Mouse (Mus musculus): ENCODE measurements at regions not wholly inside any gene's neighbourhood (a gene's known extent, or its start where the extent isn't known, plus 50 kb on each side); places are given as distances from the start of the nearest gene placed in this dataset.

DNA sequence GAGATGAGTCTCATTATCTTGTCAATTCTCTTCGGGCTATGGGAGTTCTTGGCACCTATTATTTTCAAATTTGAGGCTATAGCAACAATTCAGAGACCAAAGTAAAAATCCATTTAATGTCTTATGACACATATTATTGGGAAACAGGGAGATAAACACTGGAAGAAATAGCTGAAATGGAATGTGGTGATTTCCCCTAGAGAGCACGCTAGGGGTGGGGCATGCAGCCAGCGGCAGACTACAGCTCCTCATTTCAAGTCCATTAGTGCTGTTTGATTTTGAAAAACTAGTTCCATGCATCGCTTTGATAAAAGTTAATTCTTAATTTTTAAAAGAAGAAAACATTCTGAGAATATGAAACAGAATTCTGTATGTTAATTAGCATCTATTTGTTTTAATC lies 367.6 kb upstream of the Castor2 start:
- intact Hi-C loops (cut with DNase I), result no loop called here
- peak; percentile 4 to 6 for DNase-seq

DNA sequence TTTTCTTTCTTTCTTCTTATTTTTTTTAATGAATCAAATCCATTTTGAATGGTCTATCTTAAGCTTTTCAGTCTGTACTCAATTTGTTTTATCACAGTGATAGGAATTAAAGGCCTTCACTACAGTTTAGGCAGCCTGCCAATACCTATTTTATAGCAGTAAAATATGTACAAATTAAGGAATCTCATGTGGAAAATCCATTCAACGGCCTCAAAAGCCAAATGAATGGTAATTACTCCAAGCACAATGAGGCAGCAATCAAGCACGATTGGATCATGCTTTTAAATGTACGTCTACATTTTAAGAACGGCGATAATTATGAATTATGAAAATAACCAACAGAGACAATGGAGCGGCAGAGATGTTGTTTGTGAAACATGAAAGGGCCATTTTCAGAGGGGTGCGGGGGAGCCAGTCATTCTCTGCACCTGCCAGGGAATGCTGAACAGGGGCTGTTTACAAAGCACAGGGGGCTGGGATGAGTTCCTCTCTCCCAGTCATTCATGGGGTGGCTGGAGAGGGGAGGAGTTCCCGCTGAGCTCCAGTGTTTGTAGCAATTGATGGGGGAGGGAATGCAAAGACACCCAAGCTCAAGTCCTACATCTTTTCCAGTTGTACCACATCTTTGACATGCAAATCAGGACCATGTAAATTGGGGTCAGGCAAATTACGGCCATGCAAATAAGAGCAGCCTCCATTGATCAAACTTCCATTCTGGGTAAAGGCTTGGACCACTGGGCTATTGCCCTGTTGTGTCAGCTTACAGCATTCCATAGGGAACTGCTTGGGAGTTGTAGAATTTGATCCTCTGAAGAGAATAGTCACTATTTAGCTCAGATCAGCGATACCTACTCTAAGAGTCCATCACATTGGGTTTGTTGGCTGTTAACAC lies 381.1 kb upstream of the Castor2 start:
- intact Hi-C loops (cut with DNase I), result no loop called here
- DNase-seq, result no peak

DNA sequence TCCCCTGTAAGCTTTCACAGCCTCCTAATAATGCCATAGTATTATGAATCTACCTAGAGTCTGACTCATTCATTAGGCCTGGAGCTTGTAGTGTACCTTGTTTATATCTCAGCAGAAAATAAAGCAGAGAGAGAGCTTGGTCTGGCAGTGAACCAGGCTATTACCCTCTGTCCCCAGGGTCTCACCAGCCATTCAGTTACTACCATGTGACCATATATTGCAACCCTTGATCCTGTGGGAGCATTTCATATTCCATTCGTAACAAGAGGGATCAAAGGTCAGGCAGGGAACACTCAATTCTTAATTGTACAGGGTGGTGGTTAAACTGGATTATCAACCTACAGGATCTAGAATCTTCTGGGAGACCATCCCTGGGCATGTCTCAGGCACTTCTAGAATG lies 383.7 kb upstream of the Castor2 start:
- intact Hi-C loops (cut with DNase I), result no loop called here
- no peak for DNase-seq

DNA sequence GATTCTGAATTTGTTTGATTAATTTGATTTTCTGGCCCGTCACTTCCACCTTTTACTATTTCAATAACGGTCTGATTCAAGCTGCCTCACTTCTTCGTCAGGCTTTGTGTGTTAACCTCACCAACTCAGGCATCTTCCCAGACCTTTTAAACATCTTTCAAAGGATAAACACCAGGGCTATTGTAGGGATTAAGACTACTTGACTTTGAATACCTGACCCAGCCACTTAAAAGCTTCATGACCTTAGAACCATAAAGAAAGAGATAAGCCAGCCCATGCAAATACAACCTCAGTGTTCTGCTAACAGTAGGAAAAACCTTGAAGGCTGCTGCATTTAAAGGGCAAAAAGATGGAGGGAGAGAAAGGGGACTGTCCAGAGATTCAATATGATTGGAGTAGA lies 386.9 kb upstream of the Castor2 start:
- no peak for DNase-seq
- intact Hi-C loops (cut with DNase I), result no loop called here

DNA sequence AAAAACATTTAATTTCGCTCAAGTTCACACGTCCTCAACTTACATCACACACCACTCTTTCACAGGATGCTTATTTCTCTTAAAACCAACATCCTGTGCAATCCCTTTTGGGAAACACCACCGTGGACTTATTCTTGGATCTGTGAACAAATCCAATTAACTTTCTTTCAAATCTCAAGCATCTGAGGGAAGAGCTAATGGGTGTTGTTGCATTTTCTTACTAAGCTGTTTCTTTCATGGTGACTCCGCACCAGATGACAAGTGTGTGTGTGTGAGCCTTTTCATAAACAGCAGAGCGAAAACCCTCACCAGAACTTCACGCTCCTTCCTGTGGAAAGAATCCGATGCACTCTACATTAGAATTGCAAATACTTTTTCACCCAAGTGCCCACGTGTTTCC lies 390.6 kb upstream of the Castor2 start:
- DNase-seq, result no peak
- intact Hi-C loops (cut with DNase I), result no loop called here

DNA sequence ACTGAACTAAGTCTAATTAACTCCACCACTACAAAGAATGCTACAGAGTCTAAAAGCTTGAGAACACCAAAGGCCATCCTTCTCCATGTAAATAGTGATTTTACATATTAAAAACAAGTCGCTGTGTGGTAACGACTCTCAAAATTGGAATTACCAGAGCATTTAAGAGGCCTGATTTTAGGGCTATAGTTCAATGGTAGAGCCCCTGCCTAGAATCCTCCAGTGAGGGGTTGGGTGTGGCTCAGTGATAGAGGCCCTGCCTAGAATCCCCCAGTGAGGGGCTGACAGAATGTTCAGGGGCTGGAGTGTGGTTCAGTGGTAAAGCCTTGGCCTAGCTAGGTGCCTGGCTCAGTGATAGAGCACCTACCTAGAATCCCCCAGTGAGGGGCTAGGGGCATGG lies 413.3 kb upstream of the Castor2 start:
- no peak for DNase-seq
- intact Hi-C loops (cut with DNase I), result no loop called here

DNA sequence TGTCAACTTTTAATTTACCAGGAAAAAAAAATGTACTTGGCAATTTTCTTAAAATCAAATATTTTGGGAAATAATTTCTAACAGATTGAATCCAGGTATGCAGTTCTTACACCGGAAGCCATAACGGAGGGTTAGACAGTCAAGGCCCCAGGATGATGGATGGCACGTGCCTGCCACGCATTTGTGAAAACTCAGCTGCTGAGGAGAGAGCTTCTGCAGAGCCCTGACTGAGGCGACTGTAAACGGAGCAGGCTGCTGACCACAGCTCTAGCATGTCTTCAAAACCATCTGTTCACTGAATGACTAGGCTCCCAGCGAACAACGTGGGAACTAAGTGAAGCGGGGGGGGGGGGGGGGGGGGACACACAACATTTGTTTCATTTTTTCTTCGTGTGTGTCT lies 416.5 kb upstream of the Castor2 start:
- intact Hi-C loops (cut with DNase I), result no loop called here
- no peak for DNase-seq

DNA sequence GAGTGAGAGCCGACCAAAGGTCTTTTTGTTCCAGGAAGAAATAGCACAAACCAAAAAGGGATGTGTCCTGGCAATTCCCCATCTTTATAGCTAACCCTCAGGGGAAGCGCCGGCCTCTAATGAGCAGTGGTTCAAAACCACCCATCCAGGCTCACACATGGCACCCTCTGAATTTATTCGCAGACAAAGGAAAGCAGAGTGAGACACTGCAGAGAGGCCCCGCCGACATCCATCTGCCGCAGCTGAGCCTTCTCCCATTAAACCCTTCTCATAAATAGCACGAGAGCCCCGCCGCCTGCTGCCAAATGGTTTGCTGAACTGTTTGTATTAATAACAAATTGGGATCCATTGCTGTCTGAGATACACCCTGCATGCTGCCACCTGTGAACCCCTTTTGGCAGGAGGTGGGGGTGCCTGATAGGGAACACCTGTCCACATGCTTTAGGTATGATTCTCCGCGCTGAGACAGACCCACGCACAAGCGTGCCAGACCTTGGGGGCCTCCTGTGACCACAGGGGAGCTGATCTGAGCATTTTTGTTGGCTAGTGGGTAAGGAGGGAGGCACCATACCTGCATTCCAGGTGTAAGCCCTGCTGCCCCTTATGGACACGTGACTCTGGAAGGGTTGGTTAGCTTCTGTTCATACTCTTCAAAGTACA lies 422.6 kb upstream of the Castor2 start:
- DNase-seq, result no peak
- intact Hi-C loops (cut with DNase I), result no loop called here

DNA sequence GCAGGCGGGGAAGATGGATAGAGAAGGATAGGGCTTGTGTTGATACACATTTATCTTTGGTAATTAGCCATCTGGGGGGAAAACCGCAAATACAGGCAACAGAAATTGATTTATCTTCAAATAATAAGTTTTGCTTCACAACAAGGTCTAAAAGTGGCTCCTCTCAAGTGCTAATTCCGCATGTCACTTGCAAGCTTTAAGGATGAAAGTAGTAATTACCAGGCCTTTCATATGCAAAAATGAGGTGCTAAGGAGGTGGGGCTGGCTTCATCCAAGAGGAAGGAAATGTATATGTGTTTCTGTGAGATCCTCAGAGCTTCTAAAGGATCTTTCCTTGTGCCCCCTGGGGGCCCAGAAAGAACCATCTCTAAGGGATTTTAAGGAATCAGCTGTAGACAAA lies 423.9 kb upstream of the Castor2 start:
- intact Hi-C loops (cut with DNase I), result no loop called here
- DNase-seq, result no peak

DNA sequence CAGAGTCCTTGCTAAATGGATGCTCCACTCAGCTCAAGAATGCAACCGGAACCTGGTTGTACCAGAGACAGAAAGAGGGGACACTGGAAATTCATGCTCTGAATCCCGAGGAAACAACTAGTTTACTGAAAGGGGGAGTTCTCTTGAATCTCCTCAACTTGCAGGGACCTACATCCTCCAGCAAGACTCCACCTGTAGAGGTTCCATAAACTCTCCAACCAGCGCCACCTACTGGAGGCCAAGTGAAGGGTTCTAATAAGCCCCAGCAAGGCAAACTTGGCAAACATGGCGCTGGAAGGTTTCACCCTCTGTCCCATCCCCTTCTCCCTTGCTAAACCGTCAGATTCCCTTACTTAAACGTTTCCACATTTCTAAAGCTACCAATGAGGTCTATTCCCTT lies 433.0 kb upstream of the Castor2 start:
- intact Hi-C loops (cut with DNase I), result no loop called here
- peak; percentile 34 to 55 for DNase-seq

DNA sequence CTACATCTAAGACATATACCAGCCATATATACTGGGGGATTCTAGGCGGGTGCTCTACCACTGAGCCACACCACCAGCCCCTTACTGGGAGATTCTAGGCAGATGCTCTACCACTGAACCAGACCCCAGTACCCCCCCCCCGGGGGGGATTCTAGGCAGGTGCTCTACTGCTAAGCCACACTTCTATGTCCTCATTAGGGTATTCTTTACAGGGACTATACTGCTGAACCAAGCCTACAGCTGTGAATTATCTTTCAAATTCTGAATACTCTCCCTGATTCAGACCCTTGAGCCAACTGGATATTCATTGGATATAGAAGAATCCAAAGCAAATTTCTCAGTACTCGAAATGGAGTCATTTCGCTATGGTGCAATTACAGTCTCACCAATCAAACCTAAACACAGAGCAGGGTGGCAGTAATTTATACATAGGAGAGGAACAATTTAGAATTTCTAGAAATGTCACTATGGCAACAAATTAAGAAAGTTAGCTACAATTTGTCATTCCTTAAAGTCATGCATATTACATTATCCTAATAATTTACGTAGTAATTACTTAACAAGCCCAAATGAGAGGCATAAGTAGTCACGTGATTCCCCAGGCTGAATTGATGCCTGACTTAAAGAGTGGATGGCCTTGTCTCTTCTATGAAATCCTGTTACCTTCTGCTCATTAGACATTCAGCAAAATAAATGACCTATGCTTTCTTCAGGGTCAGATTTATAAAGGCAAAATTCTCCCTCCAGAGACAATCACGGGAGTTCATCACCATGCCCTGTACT lies 436.8 kb upstream of the Castor2 start:
- intact Hi-C loops (cut with DNase I), result no loop called here
- no peak for DNase-seq

DNA sequence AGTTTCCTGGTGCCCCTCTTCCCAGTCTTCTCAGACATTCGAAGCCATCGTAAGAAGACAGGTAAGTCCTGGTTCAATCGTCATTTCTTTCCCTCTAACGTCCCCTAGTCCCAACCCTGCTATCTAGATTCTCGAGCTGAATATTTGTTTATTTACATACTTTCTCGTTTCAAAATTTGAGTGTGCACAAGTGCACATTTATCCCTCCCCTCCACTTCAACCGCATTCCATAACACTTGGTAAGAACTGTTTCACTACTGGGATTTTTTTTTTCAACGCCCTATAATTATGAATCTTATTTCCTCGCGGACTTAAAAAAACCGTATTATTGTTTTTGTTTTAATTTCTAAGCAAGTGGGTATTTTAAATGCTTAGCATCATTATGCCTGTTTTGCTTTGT lies 439.2 kb upstream of the Castor2 start:
- intact Hi-C loops (cut with DNase I), result no loop called here
- no peak for DNase-seq

DNA sequence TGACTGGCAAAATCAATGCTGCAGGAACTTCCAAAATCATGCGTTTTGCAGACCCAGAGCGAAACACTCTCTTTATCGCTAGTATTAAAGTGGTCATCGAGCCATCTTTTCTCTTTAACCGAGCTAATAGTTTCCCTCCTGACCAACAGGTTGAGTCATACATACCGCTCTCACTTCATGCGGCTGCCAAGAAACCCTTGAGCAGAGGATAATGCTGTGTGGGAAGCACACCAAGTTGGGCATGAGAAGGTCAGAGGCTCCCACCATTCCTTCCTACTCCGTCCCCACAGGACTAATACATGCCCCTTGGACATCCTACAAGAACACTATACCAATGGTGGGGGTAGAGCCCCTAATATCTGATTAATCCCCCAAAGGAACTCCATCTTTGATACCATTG lies 442.7 kb upstream of the Castor2 start:
- intact Hi-C loops (cut with DNase I), result no loop called here
- peak in 1 of 2 experiments; percentile 27 for DNase-seq

DNA sequence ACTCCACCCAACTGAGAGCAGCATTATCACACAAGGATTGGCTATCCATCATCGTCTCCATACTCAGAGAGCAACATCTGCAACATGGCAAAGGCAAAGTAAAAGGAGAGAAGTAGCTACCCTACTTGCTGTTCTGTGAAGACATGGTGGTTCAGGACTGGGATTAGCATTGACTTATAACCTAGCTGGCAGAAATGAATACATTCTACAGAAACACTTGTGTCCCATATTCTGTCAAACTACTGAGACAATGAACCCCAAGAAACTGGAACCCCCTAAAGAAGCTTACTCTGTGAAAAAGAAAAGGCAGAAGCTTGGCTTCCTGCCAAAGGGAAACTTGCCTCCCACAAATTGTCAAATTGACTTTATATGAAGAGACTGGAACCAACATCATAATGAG lies 446.1 kb upstream of the Castor2 start:
- intact Hi-C loops (cut with DNase I), result no loop called here
- DNase-seq, result no peak

DNA sequence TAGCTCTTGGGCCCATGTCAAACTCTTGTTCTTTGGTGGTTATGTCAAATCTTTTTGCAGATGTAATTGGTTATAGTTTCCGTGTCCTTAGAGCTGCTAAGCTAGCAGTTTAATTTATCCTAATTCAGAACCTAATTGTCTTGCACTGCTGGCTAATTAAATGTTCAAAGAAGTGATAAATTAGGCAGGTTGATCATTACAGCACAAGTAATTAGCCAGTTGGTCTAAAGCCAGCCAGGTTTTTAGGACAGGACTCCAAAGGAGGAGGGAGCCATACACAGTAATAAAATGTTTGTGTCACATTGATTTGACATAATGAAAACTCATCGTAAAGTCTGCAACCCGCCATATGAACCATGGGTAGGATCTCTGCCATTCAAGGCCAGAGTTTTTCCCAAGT lies 449.3 kb upstream of the Castor2 start:
- intact Hi-C loops (cut with DNase I), result no loop called here
- no peak for DNase-seq

DNA sequence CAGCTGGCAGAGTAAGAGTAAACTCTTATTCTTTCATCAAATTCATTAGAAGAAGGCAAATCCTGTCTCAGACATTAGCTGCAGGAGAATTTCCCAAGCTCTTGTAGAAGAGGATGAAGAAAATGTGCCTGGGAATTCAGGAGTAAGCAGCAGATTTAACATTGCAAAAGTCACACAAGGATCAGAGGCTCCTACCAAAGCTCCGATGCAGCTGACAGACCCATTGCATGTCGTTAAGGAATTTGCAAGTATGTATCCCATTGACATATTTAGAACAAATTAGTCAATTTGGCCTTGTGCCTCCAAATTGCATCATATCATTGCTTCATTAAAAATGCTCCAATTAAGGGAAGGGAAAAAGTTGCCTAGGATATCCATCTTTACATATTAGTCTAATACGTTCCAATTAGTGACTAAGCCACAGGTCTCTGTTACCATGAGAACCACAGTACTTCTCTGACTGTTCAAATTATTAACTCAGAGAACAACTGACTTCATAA lies 453.8 kb upstream of the Castor2 start:
- DNase-seq, result no peak
- intact Hi-C loops (cut with DNase I), result no loop called here

DNA sequence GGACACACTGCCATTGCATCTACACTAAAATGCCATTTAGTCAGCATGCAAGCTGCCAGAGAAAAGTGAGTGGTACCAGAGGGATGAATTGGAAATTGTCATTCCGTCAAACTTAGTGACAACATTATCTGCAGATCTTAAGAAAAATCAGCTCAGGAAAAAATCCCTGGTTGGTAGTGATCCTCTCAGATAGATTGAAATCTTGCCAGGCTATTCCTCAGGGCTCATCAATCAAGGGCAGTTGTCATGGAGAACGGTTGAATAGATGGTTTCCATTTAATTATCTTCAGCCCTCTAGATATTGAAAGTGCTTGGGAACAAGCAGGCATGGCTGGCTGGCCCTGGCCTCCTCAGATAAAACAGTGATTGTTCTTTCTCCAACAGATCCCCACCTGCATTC lies 456.2 kb upstream of the Castor2 start:
- DNase-seq, result no peak
- intact Hi-C loops (cut with DNase I), result no loop called here

DNA sequence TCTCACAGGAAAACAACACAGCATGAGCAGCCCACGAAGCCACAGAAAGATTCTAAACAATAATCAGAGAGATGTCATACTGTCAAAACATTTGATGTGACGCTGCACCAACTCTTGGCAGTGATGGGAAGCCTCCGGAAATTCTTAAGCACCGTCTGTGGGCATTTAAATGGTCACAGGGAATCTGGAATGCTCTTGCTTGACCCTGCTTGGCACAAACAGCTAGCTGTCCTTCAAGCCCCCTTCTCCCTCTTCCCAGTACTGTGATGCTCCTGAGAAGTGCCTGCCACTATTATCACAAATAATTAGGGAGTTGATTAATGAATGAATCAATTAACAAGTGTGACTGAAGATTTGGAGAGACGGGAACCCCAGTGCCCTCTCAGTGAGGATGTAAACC lies 465.0 kb upstream of the Castor2 start:
- intact Hi-C loops (cut with DNase I), result no loop called here
- DNase-seq, result no peak

DNA sequence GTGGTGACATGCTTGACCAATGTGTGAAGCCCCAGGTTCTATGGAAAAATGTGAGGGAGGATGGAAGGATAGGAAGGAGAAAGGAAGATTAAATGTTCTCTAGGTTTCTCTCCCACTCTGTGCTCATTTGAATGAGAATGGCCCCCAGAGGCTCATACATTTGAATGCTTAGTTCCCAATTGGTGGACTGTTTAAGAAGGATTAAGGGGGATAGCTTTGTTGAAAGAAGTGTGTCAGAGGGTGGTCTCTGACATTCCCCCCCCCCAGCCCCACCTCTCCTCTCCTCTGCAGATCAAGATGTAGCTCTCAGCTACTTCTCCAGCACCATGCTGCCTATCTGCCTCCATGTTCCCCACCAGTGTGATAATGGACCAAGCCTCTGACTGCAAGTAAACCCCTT lies 467.7 kb upstream of the Castor2 start:
- intact Hi-C loops (cut with DNase I), result no loop called here
- no peak for DNase-seq

DNA sequence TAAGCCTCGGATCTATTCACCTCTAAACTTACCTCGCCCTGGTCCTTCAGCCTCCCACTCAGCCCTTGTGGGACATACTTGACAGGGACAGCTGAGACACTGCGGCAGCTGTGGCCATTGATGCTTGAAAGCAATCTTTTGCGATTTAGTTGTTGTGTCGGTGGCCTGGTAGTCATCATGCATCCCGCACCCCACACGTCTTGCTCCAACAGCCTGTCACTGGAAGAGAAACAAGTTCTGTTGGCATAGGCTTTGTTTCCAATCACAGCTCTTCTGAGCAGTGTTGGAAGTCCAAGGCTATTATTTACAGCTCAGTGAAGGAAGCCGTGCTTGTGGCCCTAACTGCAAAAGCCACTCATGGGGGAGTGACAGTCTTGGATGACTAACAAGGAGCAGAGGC lies 480.2 kb upstream of the Castor2 start:
- intact Hi-C loops (cut with DNase I), result no loop called here
- no peak for DNase-seq

DNA sequence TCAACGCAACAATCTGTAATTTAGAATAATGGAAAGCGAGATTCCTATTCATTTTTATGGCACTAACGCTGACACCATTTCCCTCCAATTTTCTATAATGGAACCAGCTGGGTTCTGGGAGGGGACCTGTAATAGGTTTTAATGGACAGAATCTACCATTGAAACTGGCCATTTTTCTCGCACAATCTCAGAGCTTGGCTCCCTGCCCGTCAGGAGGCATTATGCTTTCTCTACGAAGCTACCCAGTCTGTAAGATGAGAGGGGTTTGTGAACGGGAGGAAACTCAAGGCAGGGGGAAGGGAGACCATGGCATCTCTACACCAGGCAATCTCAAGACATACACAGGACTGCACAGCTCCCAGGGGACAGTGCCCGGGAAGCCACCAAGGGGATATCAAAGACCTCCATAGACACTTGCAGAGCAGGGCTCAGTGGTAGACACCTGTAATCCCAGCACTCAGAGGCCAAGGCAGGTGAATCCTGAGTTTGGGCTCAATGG lies 498.2 kb upstream of the Castor2 start:
- DNase-seq, result no peak
- intact Hi-C loops (cut with DNase I), result no loop called here
